Mouse (Mus musculus) kidney, adult 2 months (tissue): ENCODE data around the gene Tmigd3.

Experiments used
- CTCF ChIP-seq: fragments of 200-500 bp; conservative IDR thresholded peaks from 2 replicates; pipeline ENCODE4 v1.5.1; 2011; ENCODE audit warnings: low read depth, mild to moderate bottlenecking, control low read depth, low read length, moderate library complexity, mixed read lengths; ENCODE audit not compliant: insufficient read depth, insufficient read length
- POLR2A ChIP-seq: fragments of 200-500 bp; IDR thresholded peaks from one replicate; pipeline ENCODE4 v1.6.1; 2011; ENCODE audit warnings: low read depth, low read length, control low read depth

- no peak for TF ChIP-seq POLR2A
- no peak for TF ChIP-seq CTCF
Measured at GRCm38 (mm10) chr3:105898861-105899260, 28.2 kb downstream of the Tmigd3 start.
